Mouse (Mus musculus) cortical plate, adult 2 months (tissue): ENCODE measurements around the gene Msrb3.

Source experiments
- CTCF ChIP-seq: fragments of 200-500 bp; IDR thresholded peaks from 2 replicates; pipeline ENCODE4 v1.5.1; 2011; ENCODE audit warnings: mild to moderate bottlenecking, control low read depth, low read length; ENCODE audit not compliant: insufficient read depth; ENCODE audit errors: extremely low read depth
- POLR2A ChIP-seq: fragments of 200-500 bp; IDR thresholded peaks from 2 replicates; pipeline ENCODE4 v1.6.1; 2011; ENCODE audit warnings: mild to moderate bottlenecking, low read length, control low read depth; ENCODE audit not compliant: insufficient read depth; ENCODE audit errors: extremely low read depth

DNA sequence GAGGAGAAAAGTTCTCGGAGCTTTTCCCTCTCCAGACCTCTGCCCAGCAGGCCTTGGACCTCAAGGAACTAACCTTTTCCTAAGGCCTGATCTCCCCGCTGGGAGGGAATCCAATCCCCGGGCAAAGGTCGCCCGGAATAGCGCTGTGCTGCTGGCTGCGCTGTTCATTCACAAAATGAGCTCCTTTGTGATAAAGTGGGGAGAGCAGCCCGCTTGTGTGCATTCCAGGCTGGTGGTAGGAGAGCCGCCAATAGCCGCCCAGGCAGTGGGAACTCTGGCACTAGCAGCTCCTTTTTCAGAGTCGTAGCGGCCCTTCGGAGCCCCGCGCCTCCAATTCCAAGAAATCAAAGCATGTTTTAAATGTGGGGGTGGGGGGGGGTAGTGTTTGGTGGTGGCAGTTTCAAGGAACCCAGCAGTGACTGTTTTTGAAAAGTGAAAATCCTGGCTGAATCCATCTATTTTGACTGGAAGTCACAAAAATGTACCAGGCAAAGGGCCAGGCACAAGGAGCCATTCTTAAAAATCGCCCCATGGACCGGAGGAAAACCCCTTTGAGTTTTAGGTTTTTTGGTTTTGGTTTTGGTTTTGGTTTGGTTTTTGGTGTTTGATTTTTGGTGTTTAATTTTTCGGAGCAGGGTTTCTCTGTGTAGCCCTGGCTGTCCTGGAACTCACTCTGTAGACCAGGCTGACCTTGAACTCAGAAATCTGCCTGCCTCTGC lies 153.6 kb downstream of the Msrb3 start:
- TF ChIP-seq CTCF (no peak), POLR2A (no peak)
